Mouse (Mus musculus) heart, embryonic 11.5 days (tissue): ENCODE results near the gene Amotl1. TPM values are rescaled to one million over a fixed set of nuclear protein-coding genes. Genes with fewer than 3 reads are reported as not detected.

ENCODE experiments used
- ATAC-seq: fragments of 200-750 bp; cut with Nextera tagmentation; replicated peaks from 2 replicates; pipeline ENCODE4 v1.8.0; 2017; ENCODE audit warnings: moderate library complexity; ENCODE audit not compliant: insufficient number of reproducible peaks, low FRiP score, low TSS enrichment
- H3K27ac ChIP-seq: fragments of 300-500 bp; sonication (generic); 2 replicates; pipeline ENCODE4 v1.5.1; 2014; ENCODE audit warnings: mild to moderate bottlenecking, low read depth, low read length
- H3K27me3 ChIP-seq: fragments of 300-500 bp; sonication (generic); 2 replicates; pipeline ENCODE4 v1.6.1; 2014; ENCODE audit warnings: mild to moderate bottlenecking, low read length, mixed read lengths; ENCODE audit not compliant: control insufficient read depth, insufficient read depth
- H3K36me3 ChIP-seq: fragments of 300-500 bp; sonication (generic); 2 replicates; pipeline ENCODE4 v1.6.1; 2014; ENCODE audit warnings: mild to moderate bottlenecking, low read length, moderate library complexity, mixed read lengths; ENCODE audit not compliant: control insufficient read depth, insufficient read depth
- H3K4me1 ChIP-seq: fragments of 300-500 bp; sonication (generic); 2 replicates; pipeline ENCODE4 v1.6.1; 2014; ENCODE audit warnings: low read length; ENCODE audit not compliant: control insufficient read depth, insufficient read depth
- H3K4me2 ChIP-seq: fragments of 300-500 bp; sonication (generic); 2 replicates; pipeline ENCODE4 v1.6.1; 2014; ENCODE audit warnings: mild to moderate bottlenecking, moderate library complexity
- H3K4me3 ChIP-seq: fragments of 300-500 bp; sonication (generic); 2 replicates; pipeline ENCODE4 v1.5.1; 2014; ENCODE audit warnings: low read depth, low read length
- H3K9ac ChIP-seq: fragments of 300-500 bp; sonication (generic); 2 replicates; pipeline ENCODE4 v1.6.1; 2014; ENCODE audit warnings: mild to moderate bottlenecking, low read depth, low read length, moderate library complexity
- H3K9me3 ChIP-seq: fragments of 300-500 bp; sonication (generic); replicated peaks from 2 replicates; pipeline ENCODE4 v1.6.1; 2016; ENCODE audit warnings: low read length; ENCODE audit not compliant: control insufficient read depth
- WGBS: fragments of 180-500 bp; shearing (Covaris S2); extraction: QIAGEN DNeasy Blood & Tissue Kit; methylation state at CpG from one replicate; pipeline ENCODE4 v1.1.7; 2014; ENCODE audit not compliant: insufficient replicate concordance; 5-methylcytosine and 5-hydroxymethylcytosine counted together
- polyA plus RNA-seq: library from polyadenylated mRNA; unstranded; fragments of >200 nt; fragmentation: Nextera tagmentation; extraction: Ambion mirVana; gene quantifications from 2 replicates; pipeline ENCODE4 v1.2.1, GENCODE M21; 2014

Gene Amotl1
- polyA plus RNA-seq, 1 experiment from 2014 or later = 23.8 TPM

GRCm38 (mm10) chr9:14568487-14568886 lies 76.4 kb downstream of the Amotl1 start:
- Histone ChIP-seq H3K9ac (no peak overlapping the region), H3K36me3 (peaks cover 33% of the 10 kb centered on the region), H3K9me3 (no peaks in the 10 kb centered on the region), H3K4me1 (0 out of 2 replicates have a peak, but pooled peaks cover 3% of the 10 kb centered on the region), H3K4me2 (no peak overlapping the region), H3K27ac (no peak overlapping the region), H3K4me3 (no peak overlapping the region), H3K27me3 (no peaks in the 10 kb centered on the region)
- no peak for ATAC-seq
- WGBS = 74% methylated on average over 2 of the region's 2 CpGs

- Histone ChIP-seq H3K4me1 (0 out of 2 replicates have a peak, but pooled peaks cover 3% of the 10 kb centered on the region), H3K36me3 (peaks cover 42% of the 10 kb centered on the region), H3K4me3 (no peak overlapping the region), H3K4me2 (no peak overlapping the region), H3K27me3 (no peaks in the 10 kb centered on the region), H3K9ac (no peak overlapping the region), H3K9me3 (no peaks in the 10 kb centered on the region), H3K27ac (no peak overlapping the region)
- 87% methylated on average over 3 of the region's 3 CpGs for WGBS
- ATAC-seq = no peak
These were observed 80.4 kb downstream of the Amotl1 start for GRCm38 (mm10) chr9:14564486-14564885.

- H3K27me3 ChIP-seq = no peaks in the 10 kb centered on the region
- no peak overlapping the region for H3K4me2 ChIP-seq
- H3K9me3 ChIP-seq = no peaks in the 10 kb centered on the region
- 81% methylated on average over 7 of the region's 7 CpGs for WGBS
- no peaks in the 10 kb centered on the region for H3K4me1 ChIP-seq
- no peak overlapping the region for H3K4me3 ChIP-seq
- H3K36me3 ChIP-seq = peaks cover 36% of the 10 kb centered on the region
- no peak overlapping the region for H3K9ac ChIP-seq
- no peak overlapping the region for H3K27ac ChIP-seq
- ATAC-seq = no peak
These were observed 81.5 kb downstream of the Amotl1 start for GRCm38 (mm10) chr9:14563351-14563750.

GRCm38 (mm10) chr9:14560545-14560944 lies 84.3 kb downstream of the Amotl1 start:
- no peak overlapping the region for H3K4me2 ChIP-seq
- no peaks in the 10 kb centered on the region for H3K4me1 ChIP-seq
- H3K27me3 ChIP-seq = no peaks in the 10 kb centered on the region
- no peak overlapping the region for H3K9ac ChIP-seq
- ATAC-seq = no peak
- WGBS = 91% methylated on average over 4 of the region's 4 CpGs
- peaks cover 52% of the 10 kb centered on the region for H3K36me3 ChIP-seq
- H3K4me3 ChIP-seq = no peak overlapping the region
- no peak overlapping the region for H3K27ac ChIP-seq
- no peaks in the 10 kb centered on the region for H3K9me3 ChIP-seq

GRCm38 (mm10) chr9:14559996-14560395 lies 84.9 kb downstream of the Amotl1 start:
- Histone ChIP-seq H3K27ac (no peak overlapping the region), H3K9me3 (no peaks in the 10 kb centered on the region), H3K4me2 (no peak overlapping the region), H3K4me3 (no peak overlapping the region), H3K27me3 (no peaks in the 10 kb centered on the region), H3K36me3 (peaks cover 49% of the 10 kb centered on the region), H3K4me1 (no peaks in the 10 kb centered on the region), H3K9ac (no peak overlapping the region)
- WGBS = 84% methylated on average over 9 of the region's 9 CpGs
- no peak for ATAC-seq

- 76% methylated on average over 10 of the region's 10 CpGs for WGBS
- Histone ChIP-seq H3K4me2 (no peak overlapping the region), H3K4me3 (no peak overlapping the region), H3K27ac (no peak overlapping the region), H3K36me3 (peaks cover 50% of the 10 kb centered on the region), H3K4me1 (no peaks in the 10 kb centered on the region), H3K27me3 (no peaks in the 10 kb centered on the region), H3K9me3 (no peaks in the 10 kb centered on the region), H3K9ac (no peak overlapping the region)
- no peak for ATAC-seq
These were observed 85.4 kb downstream of the Amotl1 start for GRCm38 (mm10) chr9:14559430-14559829.

- Histone ChIP-seq H3K4me3 (no peak overlapping the region), H3K9me3 (no peaks in the 10 kb centered on the region), H3K36me3 (peaks cover 50% of the 10 kb centered on the region), H3K27ac (no peak overlapping the region), H3K9ac (no peak overlapping the region), H3K4me2 (no peak overlapping the region), H3K4me1 (no peaks in the 10 kb centered on the region), H3K27me3 (no peaks in the 10 kb centered on the region)
- ATAC-seq = no peak
- WGBS = 86% methylated on average over 10 of the region's 10 CpGs
These were observed 86.5 kb downstream of the Amotl1 start for GRCm38 (mm10) chr9:14558332-14558731.

- no peaks in the 10 kb centered on the region for H3K27me3 ChIP-seq
- H3K4me3 ChIP-seq = no peak overlapping the region
- 75% methylated on average over 11 of the region's 11 CpGs for WGBS
- H3K36me3 ChIP-seq = peaks cover 29% of the 10 kb centered on the region; the same call in 1 of the 2 replicates
- no peak for ATAC-seq
- H3K4me1 ChIP-seq = peaks cover 12% of the 10 kb centered on the region
- no peak overlapping the region for H3K9ac ChIP-seq
- no peaks in the 10 kb centered on the region for H3K9me3 ChIP-seq
- H3K27ac ChIP-seq = no peak overlapping the region
- no peak overlapping the region for H3K4me2 ChIP-seq
These were observed 96.5 kb downstream of the Amotl1 start for GRCm38 (mm10) chr9:14548366-14548761.

GRCm38 (mm10) chr9:14547584-14548365 lies 97.1 kb downstream of the Amotl1 start:
- H3K4me3 ChIP-seq = no peak overlapping the region
- no peak for ATAC-seq
- H3K9me3 ChIP-seq = no peaks in the 10 kb centered on the region
- no peak overlapping the region for H3K4me2 ChIP-seq
- WGBS = 54% methylated on average over 12 of the region's 12 CpGs
- H3K4me1 ChIP-seq = peaks cover 12% of the 10 kb centered on the region
- no peak overlapping the region for H3K27ac ChIP-seq
- no peak overlapping the region for H3K9ac ChIP-seq
- no peaks in the 10 kb centered on the region for H3K27me3 ChIP-seq
- H3K36me3 ChIP-seq = peaks cover 26% of the 10 kb centered on the region; the same call in 1 of the 2 replicates
